Mouse (Mus musculus): Measurements from ENCODE around the gene Klrb1f.

GRCm38 (mm10) chr6:129014399-129014798 is 31.3 kb upstream of the Klrb1f start:
- no peak for TF ChIP-seq CTCF (IDR thresholded peaks at IDR 0.05; ENCODE audit: low read depth, low read length)
- no peak for TF ChIP-seq POLR2A (IDR thresholded peaks at IDR 0.05; ENCODE audit: borderline replicate concordance, low read depth, low read length)

All from bone marrow macrophage, adult 2 months (primary cell).